Mouse (Mus musculus): Measurements from ENCODE around the gene Iqgap1. TPM values are rescaled to one million over a fixed set of nuclear protein-coding genes. Genes with fewer than 3 reads are reported as not detected.

The Iqgap1 gene
- total and polyA plus RNA-seq, 3 experiments, result 20.6 to 87.9 (median 58.8) TPM

GRCm38 (mm10) chr7:80682630-80683029 lies 143.1 kb downstream of the Iqgap1 start:
- Histone ChIP-seq H3K4me3 (ENCODE audit: control insufficient read depth in 1 of 2, insufficient read depth in 1 of 2, low read depth in 2 of 2, low read length in 2 of 2) (no peak overlapping the region), H3K36me3 (ENCODE audit: control insufficient read depth in 1 of 2, insufficient read depth in 2 of 2, low read length in 2 of 2) (peaks cover 0 to 16% of the 10 kb centered on the region in 2 experiments; a peak in 2 of 4 replicates), H3K79me2 (ENCODE audit: control insufficient read depth, insufficient read depth, low read length, poor library complexity) (peaks cover 6% of the 10 kb centered on the region), H3K27ac (ENCODE audit: control insufficient read depth, low read depth, low read length) (no peak overlapping the region), H3K27me3 (ENCODE audit: control insufficient read depth in 1 of 2, insufficient read depth in 2 of 2, low read length in 2 of 2) (no peaks in the 10 kb centered on the region), H3K9ac (ENCODE audit: control insufficient read depth, low read depth, low read length, poor library complexity, severe bottlenecking) (no peak overlapping the region), H3K4me1 (ENCODE audit: control insufficient read depth in 1 of 2, insufficient read depth in 2 of 2, low read length in 2 of 2) (peaks cover 8 to 21% of the 10 kb centered on the region in 2 experiments), H3K9me3 (replicated peaks; ENCODE audit: insufficient read depth, low read length) (no peaks in the 10 kb centered on the region)
- TF ChIP-seq RAD21 (IDR thresholded peaks at IDR 0.05; ENCODE audit: low read depth, low read length) (no peak), ZKSCAN1 (IDR thresholded peaks at IDR 0.05; ENCODE audit: low read depth, low read length) (no peak)
- DNase-seq (ENCODE audit: low read depth, low spot score), result no peak

- Histone ChIP-seq H3K27me3 (ENCODE audit: control insufficient read depth in 1 of 2, insufficient read depth in 2 of 2, low read length in 2 of 2) (no peaks in the 10 kb centered on the region), H3K9ac (ENCODE audit: control insufficient read depth, low read depth, low read length, poor library complexity, severe bottlenecking) (no peak overlapping the region), H3K9me3 (replicated peaks; ENCODE audit: insufficient read depth, low read length) (no peaks in the 10 kb centered on the region), H3K79me2 (ENCODE audit: control insufficient read depth, insufficient read depth, low read length, poor library complexity) (peaks cover 5% of the 10 kb centered on the region), H3K4me3 (ENCODE audit: control insufficient read depth in 1 of 2, insufficient read depth in 1 of 2, low read depth in 2 of 2, low read length in 2 of 2) (no peak overlapping the region), H3K36me3 (ENCODE audit: control insufficient read depth in 1 of 2, insufficient read depth in 2 of 2, low read length in 2 of 2) (peaks cover 0 to 6% of the 10 kb centered on the region in 2 experiments; a peak in 3 of 4 replicates), H3K4me1 (ENCODE audit: control insufficient read depth in 1 of 2, insufficient read depth in 2 of 2, low read length in 2 of 2) (peaks cover 3 to 10% of the 10 kb centered on the region in 2 experiments; a peak in 3 of 4 replicates), H3K27ac (ENCODE audit: control insufficient read depth, low read depth, low read length) (no peak overlapping the region)
- TF ChIP-seq ZKSCAN1 (IDR thresholded peaks at IDR 0.05; ENCODE audit: low read depth, low read length), result no peak
- no peak for TF ChIP-seq CHD2 (IDR thresholded peaks at IDR 0.05; ENCODE audit: low read length)
- no peak for TF ChIP-seq ZC3H11A (IDR thresholded peaks at IDR 0.05; ENCODE audit: low read depth, low read length)
- no peak for DNase-seq (ENCODE audit: low read depth, low spot score)
Measured at GRCm38 (mm10) chr7:80680218-80680847, 145.4 kb downstream of the Iqgap1 start.

GRCm38 (mm10) chr7:80672323-80672722 lies 153.5 kb downstream of the Iqgap1 start:
- Histone ChIP-seq H3K4me3 (ENCODE audit: control insufficient read depth in 1 of 2, insufficient read depth in 1 of 2, low read depth in 2 of 2, low read length in 2 of 2) (no peak overlapping the region), H3K4me1 (ENCODE audit: control insufficient read depth in 1 of 2, insufficient read depth in 2 of 2, low read length in 2 of 2) (peaks cover 11 to 16% of the 10 kb centered on the region in 2 experiments), H3K36me3 (ENCODE audit: control insufficient read depth in 1 of 2, insufficient read depth in 2 of 2, low read length in 2 of 2) (peaks cover 3 to 16% of the 10 kb centered on the region in 2 experiments; a peak in 3 of 4 replicates), H3K9me3 (replicated peaks; ENCODE audit: insufficient read depth, low read length) (no peaks in the 10 kb centered on the region), H3K9ac (ENCODE audit: control insufficient read depth, low read depth, low read length, poor library complexity, severe bottlenecking) (no peak overlapping the region), H3K79me2 (ENCODE audit: control insufficient read depth, insufficient read depth, low read length, poor library complexity) (no peaks in the 10 kb centered on the region), H3K27me3 (ENCODE audit: control insufficient read depth in 1 of 2, insufficient read depth in 2 of 2, low read length in 2 of 2) (no peaks in the 10 kb centered on the region), H3K27ac (ENCODE audit: control insufficient read depth, low read depth, low read length) (peak overlapping the region; percentile 25; the same call in 1 of the 2 replicates)
- DNase-seq (ENCODE audit: low read depth, low spot score), result peak; percentile 72
- TF ChIP-seq ZMIZ1 (IDR thresholded peaks at IDR 0.05; ENCODE audit: low read depth, low read length), result no peak
- no peak for TF ChIP-seq POLR2AphosphoS2 (IDR thresholded peaks at IDR 0.05; ENCODE audit: low read length)
- peak; percentile 44 for TF ChIP-seq GATA1 (IDR thresholded peaks at IDR 0.05; ENCODE audit: low read depth, low read length)
- no peak for TF ChIP-seq MEF2A (IDR thresholded peaks at IDR 0.05; ENCODE audit: extremely low read depth, insufficient replicate concordance, low read depth, low read length, poor library complexity, severe bottlenecking)
- TF ChIP-seq HCFC1 (IDR thresholded peaks at IDR 0.05; ENCODE audit: low read depth, low read length), result no peak
- TF ChIP-seq ZNF384 (IDR thresholded peaks at IDR 0.05; ENCODE audit: low read depth, low read length), result no peak
- TF ChIP-seq MAZ (IDR thresholded peaks at IDR 0.05; ENCODE audit: low read depth, low read length), result no peak
- no peak for TF ChIP-seq RCOR1 (IDR thresholded peaks at IDR 0.05; ENCODE audit: low read depth, low read length)
- no peak for TF ChIP-seq CHD2 (IDR thresholded peaks at IDR 0.05; ENCODE audit: low read length)
- no peak for TF ChIP-seq JUND (IDR thresholded peaks at IDR 0.05; ENCODE audit: low read depth, low read length)
- peak; percentile 40; the same call in 1 of the 2 replicates for TF ChIP-seq ETS1 (IDR thresholded peaks at IDR 0.05; ENCODE audit: low read depth, low read length)
- no peak for TF ChIP-seq SMC3 (IDR thresholded peaks at IDR 0.05; ENCODE audit: low read depth, low read length)
- no peak for TF ChIP-seq MAFK (IDR thresholded peaks at IDR 0.05; ENCODE audit: borderline replicate concordance, low read depth, low read length)
- no peak for TF ChIP-seq RAD21 (IDR thresholded peaks at IDR 0.05; ENCODE audit: low read depth, low read length)
- TF ChIP-seq CHD1 (IDR thresholded peaks at IDR 0.05; ENCODE audit: low read depth, low read length), result no peak
- no peak for TF ChIP-seq GABPA (IDR thresholded peaks at IDR 0.05; ENCODE audit: low read depth, low read length)
- no peak for TF ChIP-seq ELF1 (IDR thresholded peaks at IDR 0.05; ENCODE audit: low read depth, low read length)
- no peak for TF ChIP-seq POLR2A (IDR thresholded peaks at IDR 0.05; ENCODE audit: control insufficient read depth in 1 of 2, insufficient read depth in 1 of 2, low read depth in 1 of 2, low read length in 2 of 2, poor library complexity in 1 of 2)
- peak; percentile 44 for TF ChIP-seq SIN3A (IDR thresholded peaks at IDR 0.05; ENCODE audit: low read length)
- 0 out of 2 replicates have a peak, but pooled peaks have one; percentile 5 for TF ChIP-seq TAL1 (IDR thresholded peaks at IDR 0.05; ENCODE audit: low read length)
- TF ChIP-seq TCF12 (IDR thresholded peaks at IDR 0.05; ENCODE audit: low read depth, low read length), result 0 out of 2 replicates have a peak, but pooled peaks have one; percentile 8
- TF ChIP-seq CTCF (IDR thresholded peaks at IDR 0.05 in 2 of 3, conservative IDR thresholded peaks at IDR 0.05 in 1 of 3; ENCODE audit: control insufficient read depth in 1 of 3, insufficient read depth in 1 of 3, low read depth in 2 of 3, low read length in 3 of 3, poor library complexity in 1 of 3, severe bottlenecking in 1 of 3), result no peak
- TF ChIP-seq EP300 (IDR thresholded peaks at IDR 0.05; ENCODE audit: low read depth in 1 of 2, low read length in 2 of 2), result peak in 1 of 2 experiments; percentile 53; a peak in 2 of 4 replicates

All from MEL (cell line).